Mouse (Mus musculus) lung, embryonic 16.5 days (tissue): ENCODE data around the gene Ciart. TPM values are rescaled to one million over a fixed set of nuclear protein-coding genes. Genes with fewer than 3 reads are reported as not detected.
A peak's percentile ranks its signal among the peaks of the same experiment; 100 is the strongest.
"Not testable (repeated sequence)": the region's sequence is repeated elsewhere in the genome, so short reads cannot be mapped to it uniquely, and the experiment has no call there.

Experiments used
- ATAC-seq: fragments of 200-750 bp; cut with Nextera tagmentation; 2 replicates; pipeline ENCODE4 v1.8.0; 2017; ENCODE audit warnings: low read depth, mild to moderate bottlenecking, moderate library complexity
- H3K27ac ChIP-seq: fragments of 300-500 bp; sonication (generic); 2 replicates; pipeline ENCODE4 v1.5.1; 2014; ENCODE audit warnings: mild to moderate bottlenecking, control low read depth, low read length
- H3K27me3 ChIP-seq: fragments of 300-500 bp; sonication (generic); 2 replicates; pipeline ENCODE4 v1.6.1; 2014; ENCODE audit warnings: low read depth, low read length, mixed read lengths; ENCODE audit not compliant: control insufficient read depth, insufficient read depth
- H3K36me3 ChIP-seq: fragments of 300-500 bp; sonication (generic); 2 replicates; pipeline ENCODE4 v1.6.1; 2014; ENCODE audit warnings: low read length; ENCODE audit not compliant: control insufficient read depth, insufficient read depth
- H3K4me1 ChIP-seq: fragments of 300-500 bp; sonication (generic); replicated peaks from 2 replicates; pipeline ENCODE4 v1.6.1; 2014; ENCODE audit warnings: low read length, mixed read lengths; ENCODE audit not compliant: control insufficient read depth, insufficient read depth
- H3K4me2 ChIP-seq: fragments of 300-500 bp; sonication (generic); 2 replicates; pipeline ENCODE4 v1.6.1; 2014; ENCODE audit warnings: low read depth, low read length, control low read depth
- H3K4me3 ChIP-seq: fragments of 300-500 bp; sonication (generic); 2 replicates; pipeline ENCODE4 v1.5.1; 2014; ENCODE audit warnings: mild to moderate bottlenecking, low read length, control low read depth
- H3K9ac ChIP-seq: fragments of 300-500 bp; sonication (generic); 2 replicates; pipeline ENCODE4 v1.6.1; 2014; ENCODE audit warnings: low read length, control low read depth
- H3K9me3 ChIP-seq: fragments of 300-500 bp; sonication (generic); 2 replicates; pipeline ENCODE4 v1.6.1; 2016; ENCODE audit warnings: low read length; ENCODE audit not compliant: control insufficient read depth
- WGBS: fragments of 180-500 bp; shearing (Covaris S2); extraction: QIAGEN DNeasy Blood & Tissue Kit; methylation state at CpG from one replicate; pipeline ENCODE4 v1.1.7; 2014; 5-methylcytosine and 5-hydroxymethylcytosine counted together
- polyA plus RNA-seq: library from polyadenylated mRNA; unstranded; fragments of >200 nt; fragmentation: Nextera tagmentation; extraction: Ambion mirVana; gene quantifications from 2 replicates; pipeline ENCODE4 v1.2.1, GENCODE M21; 2015

Ciart gene
- polyA plus RNA-seq, 1 experiment from 2014 or later, result 5.1 TPM

- not testable (repeated sequence) for H3K27me3 ChIP-seq, H3K27ac ChIP-seq, ATAC-seq, H3K4me1 ChIP-seq, H3K36me3 ChIP-seq, H3K4me3 ChIP-seq, H3K9ac ChIP-seq, H3K4me2 ChIP-seq, H3K9me3 ChIP-seq
- WGBS, result 88% methylated on average over 7 of the region's 7 CpGs
Measured at GRCm38 (mm10) chr3:95923429-95923828, 41.4 kb upstream of the Ciart start.

DNA sequence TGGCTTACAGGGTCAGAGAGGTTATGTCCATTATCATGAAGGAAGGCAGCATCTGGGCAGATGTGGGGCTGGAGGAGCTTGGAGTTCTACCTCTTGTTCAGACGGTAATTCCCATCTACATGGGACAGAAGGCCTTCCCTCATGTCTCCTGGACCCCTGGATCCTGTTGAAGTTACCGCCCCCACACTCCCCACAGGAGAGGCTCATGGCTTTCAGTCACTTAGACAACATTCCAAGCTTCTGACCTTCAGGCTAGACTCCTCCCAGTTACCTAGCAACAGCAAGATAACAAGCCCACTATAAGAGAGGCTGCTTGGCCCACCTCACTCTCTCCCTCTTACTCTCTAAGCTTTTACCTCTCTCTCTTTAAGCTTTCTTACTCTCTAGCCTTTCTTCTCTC, 38.5 kb upstream of the Ciart start:
- not testable (repeated sequence) for H3K4me3 ChIP-seq, H3K27ac ChIP-seq, H3K27me3 ChIP-seq, H3K9ac ChIP-seq, H3K36me3 ChIP-seq, H3K4me2 ChIP-seq, H3K4me1 ChIP-seq, ATAC-seq, H3K9me3 ChIP-seq
- 55% methylated on average over 2 of the region's 2 CpGs for WGBS

DNA sequence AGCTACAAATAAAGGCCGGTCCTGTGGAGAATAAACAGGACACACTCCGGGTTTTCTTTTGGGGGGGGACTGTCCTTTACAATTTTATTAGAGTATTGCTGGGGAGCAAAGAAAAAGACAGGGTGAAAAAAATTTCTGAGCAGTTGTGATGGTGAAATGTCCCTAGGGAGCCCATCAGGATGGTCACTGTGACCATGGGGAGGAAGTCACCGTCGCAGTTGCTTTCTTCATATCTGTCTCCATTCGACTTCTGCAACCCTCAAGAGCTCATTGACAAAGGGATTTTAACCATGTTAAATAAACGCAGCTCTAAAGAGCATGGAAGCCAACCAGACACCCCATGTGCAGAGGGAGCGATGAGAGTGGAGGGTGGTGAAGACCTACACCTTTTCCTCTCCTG, 34.7 kb upstream of the Ciart start:
- ATAC-seq, result no peak
- Histone ChIP-seq H3K4me3 (no peak overlapping the region), H3K9ac (no peak overlapping the region), H3K4me2 (no peak overlapping the region), H3K9me3 (no peaks in the 10 kb centered on the region), H3K27me3 (no peaks in the 10 kb centered on the region), H3K36me3 (no peaks in the 10 kb centered on the region), H3K27ac (no peak overlapping the region), H3K4me1 (no peaks in the 10 kb centered on the region)
- 64% methylated on average over 7 of the region's 7 CpGs for WGBS

GRCm38 (mm10) chr3:95914706-95915105, 32.7 kb upstream of the Ciart start:
- WGBS, result 76% methylated on average over 4 of the region's 4 CpGs

DNA sequence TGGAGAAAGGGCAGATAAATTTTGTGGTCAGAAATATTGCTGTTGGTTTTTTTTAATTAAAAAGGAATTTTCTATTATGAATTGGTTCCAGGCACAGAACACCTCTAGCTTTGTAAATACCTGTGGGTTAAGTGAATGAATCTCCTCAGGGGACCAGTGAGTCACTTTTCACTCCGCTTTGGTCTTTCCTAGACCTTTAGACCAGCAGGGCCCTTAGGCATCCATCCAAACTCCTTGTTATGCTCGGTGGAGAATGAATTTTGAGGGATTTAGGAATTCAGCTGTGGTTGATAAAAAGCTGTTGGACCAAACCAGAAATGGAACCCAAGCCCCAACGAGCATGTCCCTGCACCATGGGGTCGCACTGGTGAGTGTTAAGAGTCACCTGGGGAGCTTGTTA, 25.6 kb upstream of the Ciart start:
- Histone ChIP-seq H3K4me1 (peaks cover 25% of the 10 kb centered on the region), H3K4me3 (no peak overlapping the region), H3K36me3 (no peaks in the 10 kb centered on the region), H3K27ac (no peak overlapping the region), H3K27me3 (peaks cover 7% of the 10 kb centered on the region; the same call in 1 of the 2 replicates), H3K4me2 (no peak overlapping the region), H3K9ac (no peak overlapping the region), H3K9me3 (no peaks in the 10 kb centered on the region)
- WGBS, result 42% methylated on average over 4 of the region's 4 CpGs
- no peak for ATAC-seq

More at GRCm38 (mm10) chr3:95914706-95915105, 32.7 kb upstream of the Ciart start:
- H3K4me1 ChIP-seq, result no peaks in the 10 kb centered on the region
- no peaks in the 10 kb centered on the region for H3K9me3 ChIP-seq
- no peak overlapping the region for H3K9ac ChIP-seq
- no peak for ATAC-seq
- no peaks in the 10 kb centered on the region for H3K27me3 ChIP-seq
- no peak overlapping the region for H3K4me2 ChIP-seq
- no peak overlapping the region for H3K4me3 ChIP-seq
- no peak overlapping the region for H3K27ac ChIP-seq
- no peaks in the 10 kb centered on the region for H3K36me3 ChIP-seq

DNA sequence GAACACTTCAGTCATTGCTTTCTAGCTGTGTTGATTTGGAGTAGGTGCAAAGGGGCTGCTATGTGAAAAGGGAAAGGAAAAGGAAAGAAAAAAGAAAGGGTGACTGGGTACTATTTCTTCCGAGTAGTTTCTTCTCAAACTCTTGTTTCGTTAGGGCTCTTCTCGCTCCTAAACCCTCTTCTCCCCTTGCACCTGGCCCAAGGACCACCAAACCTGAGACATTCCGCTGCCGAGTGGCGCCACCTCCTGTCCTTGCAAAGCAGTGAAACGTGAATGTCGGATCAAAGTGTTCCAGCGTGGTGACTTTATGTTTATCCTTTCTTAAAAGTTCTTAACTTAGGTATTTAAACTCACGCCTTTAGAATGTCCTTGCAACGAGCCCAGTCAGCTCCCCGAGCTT, 24.8 kb upstream of the Ciart start:
- WGBS, result under 1% methylated on average over 12 of the region's 12 CpGs
- H3K9ac ChIP-seq, result no peak overlapping the region
- no peaks in the 10 kb centered on the region for H3K36me3 ChIP-seq
- H3K9me3 ChIP-seq, result no peaks in the 10 kb centered on the region
- peak overlapping the region; percentile 26 for H3K4me3 ChIP-seq
- peak overlapping the region; percentile 52 for H3K4me2 ChIP-seq
- H3K27ac ChIP-seq, result no peak overlapping the region
- peaks cover 7% of the 10 kb centered on the region; the same call in 1 of the 2 replicates for H3K27me3 ChIP-seq
- H3K4me1 ChIP-seq, result peaks cover 25% of the 10 kb centered on the region
- no peak for ATAC-seq

DNA sequence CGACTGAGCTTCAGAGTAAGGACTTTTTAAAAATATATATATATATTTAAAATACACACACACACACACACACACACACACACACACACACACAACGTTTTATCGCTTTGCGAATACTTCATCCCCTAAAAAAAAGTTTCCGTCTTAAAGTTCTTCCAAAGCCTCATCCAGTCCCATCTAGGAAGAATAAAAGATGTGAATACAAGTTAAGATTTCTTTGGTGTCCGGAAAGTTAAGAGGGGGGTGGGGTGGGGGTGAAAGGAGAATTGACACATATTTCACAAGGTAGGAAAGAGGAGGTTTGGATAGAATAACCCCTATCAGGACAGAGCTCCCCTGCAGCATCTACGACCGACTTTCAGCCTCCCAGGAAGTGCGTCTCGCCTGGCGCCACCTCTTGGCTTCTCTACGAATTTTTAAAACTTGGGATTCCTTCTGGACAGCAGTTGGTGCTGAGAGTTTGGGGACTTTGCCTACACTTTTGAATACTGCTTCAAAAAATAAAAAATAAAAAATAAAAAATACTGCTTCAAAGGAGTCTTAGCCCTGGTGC, 24.0 kb upstream of the Ciart start:
- WGBS, result 0% methylated on average over 12 of the region's 12 CpGs
- Histone ChIP-seq H3K4me1 (peaks cover 25% of the 10 kb centered on the region), H3K4me3 (peak overlapping the region; percentile 27), H3K27me3 (peaks cover 7% of the 10 kb centered on the region; the same call in 1 of the 2 replicates), H3K9me3 (no peaks in the 10 kb centered on the region), H3K4me2 (peak overlapping the region; percentile 52), H3K36me3 (no peaks in the 10 kb centered on the region), H3K9ac (peak overlapping the region; percentile 46; the same call in 1 of the 2 replicates), H3K27ac (no peak overlapping the region)
- ATAC-seq, result peak; percentile 44; the same call in 1 of the 2 replicates

- ATAC-seq, result peak; percentile 56
- under 1% methylated on average over 18 of the region's 18 CpGs for WGBS
Measured at GRCm38 (mm10) chr3:95905146-95905939, 23.3 kb upstream of the Ciart start.

DNA sequence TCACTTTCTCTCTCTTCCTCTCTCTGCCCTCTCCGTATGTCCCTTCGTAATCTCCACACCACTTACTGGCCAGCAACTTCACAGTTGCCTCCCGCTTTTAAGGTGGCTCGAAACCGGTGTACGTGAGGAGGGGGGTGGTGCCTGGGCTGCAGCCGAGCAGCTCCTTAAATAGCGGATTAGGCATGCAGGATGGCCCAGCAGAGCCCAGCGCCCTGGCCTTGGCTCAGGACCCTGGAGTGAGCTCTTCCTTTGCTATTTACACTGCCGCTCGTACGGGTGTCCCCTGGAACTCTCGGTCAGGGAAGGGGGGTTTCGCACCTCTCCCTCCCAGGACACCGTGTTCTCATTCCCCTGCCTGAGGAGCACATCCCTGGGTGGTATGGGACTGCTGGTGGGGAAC, 22.5 kb upstream of the Ciart start, which contains the start of gene Car14:
Gene Car14 (minus strand): TSS at position 124 of the 400 bp plus-strand sequence.
- peaks cover 25% of the 10 kb centered on the region for H3K4me1 ChIP-seq

More at GRCm38 (mm10) chr3:95905146-95905939, 23.3 kb upstream of the Ciart start:
- Histone ChIP-seq H3K4me1 (peaks cover 25% of the 10 kb centered on the region), H3K9ac (peak overlapping the region; percentile 50; the same call in 1 of the 2 replicates), H3K27ac (peak overlapping the region; percentile 26; the same call in 1 of the 2 replicates), H3K27me3 (peaks cover 7% of the 10 kb centered on the region; the same call in 1 of the 2 replicates), H3K9me3 (no peaks in the 10 kb centered on the region), H3K4me3 (peak overlapping the region; percentile 27), H3K36me3 (no peaks in the 10 kb centered on the region), H3K4me2 (peak overlapping the region; percentile 52)

More for the DNA sequence above, 22.5 kb upstream of the Ciart start, which contains the start of gene Car14:
- Histone ChIP-seq H3K36me3 (no peaks in the 10 kb centered on the region), H3K9me3 (no peaks in the 10 kb centered on the region), H3K4me2 (peak within 1 kb of the TSS; percentile 52), H3K9ac (peak within 1 kb of the TSS; percentile 50), H3K4me3 (peak within 1 kb of the TSS; percentile 27), H3K27me3 (peaks cover 7% of the 10 kb centered on the region; the same call in 1 of the 2 replicates), H3K27ac (peak within 1 kb of the TSS; percentile 70; the same call in 1 of the 2 replicates)
- WGBS, result 2% methylated on average over 15 of the region's 15 CpGs
- peak; percentile 34 for ATAC-seq
